Mouse (Mus musculus): Measurements from ENCODE around the gene Praf2. TPM values are rescaled to one million over a fixed set of nuclear protein-coding genes. Genes with fewer than 3 reads are reported as not detected.
"Not testable (repeated sequence)": the region's sequence is repeated elsewhere in the genome, so short reads cannot be mapped to it uniquely, and the experiment has no call there.

Praf2 gene
- total RNA-seq, 2 experiments from 2014 or later: 91.6 to 102 TPM

DNA sequence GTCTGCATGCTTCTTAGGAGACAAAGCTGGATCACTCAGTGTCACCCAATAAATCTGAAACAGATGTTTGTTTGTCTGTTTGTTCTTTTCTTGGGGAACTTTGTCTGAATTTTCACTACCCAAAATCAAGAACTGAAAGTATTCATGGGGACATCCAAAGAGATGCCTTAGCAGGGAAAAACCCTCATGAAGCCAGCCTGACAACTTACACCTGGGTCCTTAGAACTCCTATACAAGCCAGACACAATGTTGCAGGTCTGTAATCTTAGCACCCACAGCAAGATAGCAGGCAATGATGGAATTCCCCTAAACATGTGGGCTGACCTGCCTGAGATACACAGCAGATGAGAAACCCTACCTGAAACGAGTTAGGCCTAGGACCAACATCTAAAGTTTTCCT is 16.7 kb downstream of the Praf2 start:
- TF ChIP-seq CTCF (conservative IDR thresholded peaks at IDR 0.05): no peak
- Histone ChIP-seq H3K27ac (no peak overlapping the region), H3K4me3 (no peak overlapping the region)
- no peak for DNase-seq (ENCODE audit: low spot score in 2 of 2)

DNA sequence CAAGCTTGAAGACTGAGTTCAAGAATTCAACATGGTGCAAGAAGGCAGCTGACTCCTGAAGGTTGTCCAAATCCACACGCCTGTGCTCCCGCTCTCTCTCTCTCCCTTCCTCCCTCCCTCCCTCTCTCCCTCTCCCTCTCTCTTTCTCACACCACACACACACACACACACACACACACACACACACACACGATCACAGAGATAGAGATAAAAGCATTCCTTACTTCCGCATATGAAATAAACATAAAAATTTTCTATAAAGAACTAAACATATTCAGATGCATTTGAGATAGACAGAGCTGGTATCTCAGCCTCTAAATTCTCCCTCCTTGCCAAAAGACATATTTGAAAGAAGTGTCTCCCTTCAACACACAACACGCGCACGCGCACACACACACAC is 17.2 kb downstream of the Praf2 start:
- TF ChIP-seq CTCF (conservative IDR thresholded peaks at IDR 0.05): no peak
- no peak for DNase-seq (ENCODE audit: low spot score in 2 of 2)
- Histone ChIP-seq H3K4me3 (no peak overlapping the region), H3K27ac (no peak overlapping the region)

DNA sequence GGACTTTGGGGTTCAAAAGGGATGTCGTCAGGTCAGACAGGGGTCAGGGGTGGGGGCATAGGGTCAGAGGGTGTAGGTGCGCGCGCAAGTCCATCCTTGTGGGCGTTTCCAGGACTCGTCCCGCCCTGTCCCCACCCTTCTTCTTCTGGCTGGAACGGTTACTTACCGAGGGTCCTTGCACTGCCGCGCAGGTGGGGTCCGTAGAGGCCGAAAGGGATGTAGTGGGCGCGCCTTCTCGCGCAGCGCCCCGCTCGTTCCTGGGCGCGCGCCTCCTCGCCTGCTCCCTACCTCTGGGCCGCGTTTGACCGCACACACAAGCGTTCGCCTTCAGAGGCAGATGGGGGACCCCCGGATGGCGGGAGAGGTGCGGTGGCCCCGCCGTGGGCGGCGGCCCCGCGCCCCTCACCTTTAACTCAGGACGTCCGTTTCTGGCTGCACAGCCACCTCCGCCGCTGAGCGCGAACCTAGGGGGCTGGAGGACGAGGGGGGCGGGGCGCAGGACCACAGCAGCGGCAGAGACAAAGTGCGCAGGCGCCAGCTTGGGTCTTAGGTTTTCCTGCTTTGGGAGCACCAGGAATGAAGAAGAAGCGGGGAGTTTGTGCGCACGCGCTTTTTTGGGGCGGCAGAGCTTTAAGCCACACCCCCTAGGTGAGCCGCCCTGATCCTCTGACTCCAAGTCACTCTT is 22.3 kb downstream of the Praf2 start, which contains the start of gene Ccdc120:
Gene Ccdc120 (minus strand): TSS at position 474 of the 685 bp plus-strand sequence.
- no peak for TF ChIP-seq CTCF (conservative IDR thresholded peaks at IDR 0.05)
- peak; percentile 67 to 74 for DNase-seq (ENCODE audit: low spot score in 2 of 2)
- Histone ChIP-seq H3K4me3 (peak within 1 kb of the TSS; percentile 69), H3K27ac (peak within 1 kb of the TSS; percentile 72)

DNA sequence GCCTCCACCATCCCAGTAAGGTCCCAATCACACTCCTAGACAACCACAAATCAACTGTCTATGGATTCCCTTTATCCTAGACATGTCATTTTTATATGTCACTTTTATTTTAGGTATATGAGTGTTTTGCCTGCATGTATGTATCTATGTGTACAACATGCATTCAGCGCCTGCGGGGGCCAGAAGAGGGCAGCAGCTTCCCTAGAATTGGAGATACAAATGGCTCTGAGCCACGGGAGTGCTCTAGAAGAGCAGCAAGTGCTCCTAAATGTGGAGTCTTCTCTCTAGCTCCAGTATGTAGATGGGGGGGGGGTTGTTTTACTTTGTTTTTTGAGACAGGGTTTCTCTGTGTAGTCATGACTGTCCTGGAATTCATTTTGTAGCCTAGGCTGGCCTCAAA is 25.4 kb downstream of the Praf2 start:
- peak; percentile 62 for TF ChIP-seq CTCF (conservative IDR thresholded peaks at IDR 0.05)
- not testable (repeated sequence) for DNase-seq (ENCODE audit: low spot score in 2 of 2); H3K27ac ChIP-seq; H3K4me3 ChIP-seq

DNA sequence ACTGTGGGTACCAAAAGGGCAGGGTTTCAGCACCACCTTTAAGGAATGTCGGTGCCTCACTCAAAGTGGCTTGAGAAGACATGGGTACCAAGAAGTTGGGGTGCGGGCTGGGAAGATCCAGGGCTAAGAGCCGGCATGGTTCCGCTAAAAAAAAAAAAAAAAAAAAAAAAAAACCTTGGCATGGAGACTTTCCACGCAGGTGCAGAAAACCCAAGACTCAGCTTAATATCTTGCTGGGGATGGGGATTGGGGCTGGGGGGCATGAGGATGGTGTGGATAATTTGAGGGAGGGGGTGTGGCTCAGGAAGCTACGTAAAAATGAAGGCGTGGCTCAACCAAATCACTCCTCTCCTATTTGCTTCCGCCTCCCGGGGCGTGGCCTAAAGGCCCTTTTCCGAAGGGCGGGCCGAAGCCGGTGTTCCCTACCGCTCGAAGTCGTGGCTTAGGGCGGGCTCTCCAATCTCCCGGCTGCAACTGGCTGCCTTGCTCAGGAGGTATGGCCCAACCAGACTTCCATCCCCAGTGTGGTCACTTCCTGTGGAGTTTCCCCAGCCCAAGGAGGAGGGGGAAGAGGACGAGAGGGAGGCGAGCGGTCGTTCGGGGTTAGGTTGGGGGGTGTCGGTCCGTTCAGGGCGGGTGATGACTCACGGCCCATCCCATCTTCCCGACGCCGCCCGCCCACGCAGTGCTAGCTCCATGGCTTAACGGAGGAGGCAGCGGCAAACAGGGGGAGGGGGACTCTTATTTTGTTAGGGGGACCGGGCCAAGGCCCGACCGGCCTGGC is 34.1 kb downstream of the Praf2 start, which contains the start of gene Tfe3:
Gene Tfe3 (plus strand): TSS at position 424 of the 784 bp plus-strand sequence.
- H3K27ac ChIP-seq: peak within 1 kb of the TSS; percentile 83
- H3K4me3 ChIP-seq: peak within 1 kb of the TSS; percentile 73
- no peak for TF ChIP-seq CTCF (conservative IDR thresholded peaks at IDR 0.05)
- peak; percentile 84 to 95 for DNase-seq (ENCODE audit: low spot score in 2 of 2)

DNA sequence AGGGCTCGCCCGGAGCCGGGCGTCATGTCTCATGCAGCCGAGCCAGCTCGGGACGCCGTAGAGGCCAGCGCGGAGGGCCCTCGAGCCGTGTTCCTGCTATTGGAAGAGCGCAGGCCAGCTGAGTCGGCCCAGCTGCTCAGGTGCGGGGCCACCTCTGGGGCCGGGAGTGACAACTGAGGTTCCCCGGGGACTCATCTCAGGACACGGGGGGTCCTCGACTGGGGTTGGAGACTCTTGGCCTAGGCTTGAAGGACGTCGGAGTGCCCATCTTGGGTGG is 34.6 kb downstream of the Praf2 start:
- no peak for DNase-seq (ENCODE audit: low spot score in 2 of 2)
- Histone ChIP-seq H3K4me3 (peak overlapping the region; percentile 73), H3K27ac (peak overlapping the region; percentile 83)
- TF ChIP-seq CTCF (conservative IDR thresholded peaks at IDR 0.05): no peak

DNA sequence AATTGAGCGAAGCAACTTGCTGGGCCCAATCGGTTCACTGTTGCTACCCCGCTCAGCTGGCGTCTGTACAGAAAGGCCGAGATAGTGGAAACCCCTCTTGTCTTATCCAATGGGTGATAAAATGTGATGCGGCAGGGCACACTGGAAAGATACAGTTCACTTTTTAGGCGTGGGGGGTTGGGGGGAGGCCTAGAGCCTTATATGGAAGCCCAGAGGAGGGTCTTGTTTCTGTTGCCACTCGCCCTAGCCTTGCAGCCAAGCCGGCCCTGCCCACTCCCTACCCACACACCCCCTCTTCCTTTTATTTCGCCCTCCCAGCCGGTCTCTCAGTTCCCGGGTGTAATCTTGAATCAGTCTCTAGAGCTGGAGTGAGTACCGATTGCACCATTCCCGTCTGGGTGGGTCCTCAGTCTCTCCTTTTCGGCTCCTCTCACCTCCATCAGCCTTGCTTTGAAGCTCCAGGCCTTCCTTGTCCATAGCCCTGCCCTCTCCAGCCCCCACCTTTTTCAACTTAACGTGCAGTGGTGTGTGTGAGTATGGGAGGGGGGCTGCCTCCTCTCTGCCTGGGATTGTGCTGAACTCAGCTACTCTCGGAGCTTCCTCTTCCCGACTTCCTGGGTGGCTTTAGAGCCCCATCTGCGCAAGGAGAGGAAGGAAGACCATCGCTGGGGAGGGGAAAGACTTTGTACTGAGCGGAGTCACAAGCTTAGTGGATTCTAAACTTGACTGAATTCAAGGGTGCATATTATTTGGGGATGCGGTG is 35.6 kb downstream of the Praf2 start:
- DNase-seq (ENCODE audit: low spot score in 2 of 2): peak in 1 of 2 experiments; percentile 27
- Histone ChIP-seq H3K27ac (peak overlapping the region; percentile 83; the same call in 1 of the 2 replicates), H3K4me3 (peak overlapping the region; percentile 73)
- TF ChIP-seq CTCF (conservative IDR thresholded peaks at IDR 0.05): no peak

DNA sequence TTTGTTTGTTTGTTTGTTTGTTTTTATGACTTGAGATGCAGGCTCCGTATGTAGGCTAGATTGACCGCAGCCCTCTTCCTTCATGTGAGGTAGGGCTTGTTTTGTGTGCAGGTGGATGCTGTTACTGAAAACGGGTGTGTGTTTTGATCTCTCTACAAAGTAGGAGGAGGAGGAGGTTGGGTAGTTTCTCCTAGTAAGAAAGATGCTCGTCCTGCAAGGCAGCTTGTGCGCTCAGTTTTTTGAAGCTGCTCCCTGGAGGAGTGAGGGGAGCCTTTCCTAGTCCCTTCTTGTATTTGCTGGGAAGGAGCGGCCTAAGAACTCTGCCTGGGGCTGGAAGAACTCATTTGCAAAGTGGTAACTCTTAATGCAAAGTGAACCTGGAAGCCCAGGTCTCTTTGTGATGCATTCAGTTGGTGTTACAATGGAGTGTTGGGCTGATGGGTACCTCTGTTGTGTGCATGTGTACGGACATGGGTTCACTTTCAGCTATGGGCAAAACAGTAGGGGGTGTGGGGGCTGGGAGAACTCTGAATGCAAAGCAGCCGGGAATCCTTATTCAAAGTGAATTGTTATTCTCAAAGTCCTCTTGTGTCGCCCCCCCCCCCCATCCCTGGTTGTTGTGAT is 36.5 kb downstream of the Praf2 start:
- H3K4me3 ChIP-seq: peak overlapping the region; percentile 73
- H3K27ac ChIP-seq: no peak overlapping the region
- DNase-seq (ENCODE audit: low spot score in 2 of 2): no peak
- TF ChIP-seq CTCF (conservative IDR thresholded peaks at IDR 0.05): no peak

DNA sequence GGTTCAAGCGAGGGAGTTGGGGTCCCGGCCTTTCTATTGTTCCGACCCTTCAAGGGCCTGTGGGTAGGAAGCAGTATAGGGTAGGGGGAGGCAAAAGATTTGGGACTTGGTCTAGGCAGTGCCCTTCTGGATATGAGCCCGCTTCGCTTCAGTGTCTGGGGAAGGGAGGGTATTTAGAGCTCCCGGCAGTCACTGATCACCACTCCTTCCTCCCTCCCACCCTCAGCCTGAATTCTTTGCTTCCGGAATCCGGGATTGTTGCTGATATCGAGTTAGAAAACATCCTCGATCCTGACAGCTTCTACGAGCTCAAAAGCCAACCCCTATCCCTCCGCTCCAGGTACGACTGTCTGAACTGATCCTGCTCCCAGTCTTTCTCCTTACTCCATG is 37.0 kb downstream of the Praf2 start:
- TF ChIP-seq CTCF (conservative IDR thresholded peaks at IDR 0.05): no peak

DNA sequence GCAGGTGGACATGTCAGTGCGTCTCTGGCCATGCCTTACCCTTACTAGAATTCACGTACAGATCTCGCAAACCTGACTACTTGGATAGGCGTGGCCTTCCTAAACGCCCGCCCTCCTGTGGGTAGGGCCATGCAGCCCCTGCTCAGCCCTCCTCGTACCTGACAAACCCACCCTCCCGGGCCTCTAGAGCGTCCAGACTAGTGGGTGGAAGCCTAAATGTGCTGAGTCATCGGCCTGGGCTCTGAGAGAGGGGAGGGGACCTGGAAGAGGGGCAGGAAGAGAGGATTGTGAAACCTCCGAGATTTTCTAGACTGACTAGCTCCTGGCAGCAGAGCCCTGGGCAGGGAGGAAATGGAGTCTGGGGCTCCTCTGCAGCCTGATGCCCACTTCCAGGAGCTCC is 37.5 kb downstream of the Praf2 start:
- H3K4me3 ChIP-seq: peak overlapping the region; percentile 43
- TF ChIP-seq CTCF (conservative IDR thresholded peaks at IDR 0.05): no peak
- peak in 1 of 2 experiments; percentile 22 for DNase-seq (ENCODE audit: low spot score in 2 of 2)
- 0 out of 2 replicates have a peak overlapping the region, but pooled peaks have one; percentile 46 for H3K27ac ChIP-seq

More for the DNA sequence above, 37.0 kb downstream of the Praf2 start:
- DNase-seq (ENCODE audit: low spot score in 2 of 2): no peak
- Histone ChIP-seq H3K27ac (0 out of 2 replicates have a peak overlapping the region, but pooled peaks have one; percentile 46), H3K4me3 (peak overlapping the region; percentile 43)

DNA sequence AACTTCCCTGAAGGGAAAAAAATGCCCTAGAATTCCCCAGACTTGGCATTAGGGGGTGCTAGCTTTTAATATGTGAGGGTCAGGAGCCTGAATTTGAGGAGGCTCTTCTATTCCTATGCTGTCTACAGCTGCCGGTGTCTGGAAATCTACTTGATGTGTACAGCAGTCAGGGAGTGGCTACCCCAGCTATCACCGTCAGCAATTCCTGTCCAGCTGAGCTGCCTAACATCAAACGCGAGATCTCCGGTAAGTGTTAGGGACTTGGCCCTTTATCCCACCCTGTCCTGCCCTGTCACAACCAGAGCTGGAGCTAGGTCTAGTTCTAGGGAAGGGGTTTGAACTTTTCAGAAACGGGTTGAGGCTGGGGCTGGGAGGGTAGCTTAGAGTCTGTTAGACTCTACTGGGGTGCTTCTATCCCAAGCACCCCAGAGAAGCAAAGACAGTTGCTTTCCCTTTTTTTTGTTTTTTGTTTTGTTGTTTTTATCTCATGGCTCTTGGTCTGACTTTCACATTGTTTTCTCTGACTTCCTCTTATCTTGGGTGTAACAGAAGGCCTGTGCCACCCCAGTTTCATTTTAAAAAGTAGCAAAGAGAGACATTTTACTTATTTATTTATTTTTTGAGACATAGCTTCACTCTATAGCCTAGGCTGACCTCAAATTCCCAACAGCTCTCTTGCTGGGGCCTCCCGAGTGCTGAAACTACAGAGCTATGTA is 41.2 kb downstream of the Praf2 start:
- Histone ChIP-seq H3K4me3 (no peak overlapping the region), H3K27ac (no peak overlapping the region)
- TF ChIP-seq CTCF (conservative IDR thresholded peaks at IDR 0.05): no peak
- no peak for DNase-seq (ENCODE audit: low spot score in 2 of 2)

DNA sequence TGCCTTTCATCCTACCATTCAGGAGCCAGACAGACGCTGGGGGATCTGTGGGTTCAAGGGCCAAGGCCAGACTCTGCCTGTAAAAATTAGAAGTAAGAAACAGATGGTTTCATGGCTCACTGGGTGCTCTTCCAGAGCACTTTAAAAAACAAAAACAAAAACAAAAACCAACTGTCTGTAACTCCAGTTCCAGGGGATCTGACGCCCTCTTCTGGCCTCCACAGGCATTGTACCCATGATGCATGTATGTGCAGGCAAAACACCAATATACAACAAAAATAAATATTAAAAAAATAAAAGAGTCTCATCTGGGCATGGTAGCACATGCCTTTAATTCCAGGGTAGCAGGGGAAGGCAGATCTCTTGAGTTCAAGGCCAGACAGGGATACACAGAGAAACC is 44.5 kb downstream of the Praf2 start:
- no peak for DNase-seq (ENCODE audit: low spot score in 2 of 2)
- no peak overlapping the region for H3K27ac ChIP-seq
- H3K4me3 ChIP-seq: no peak overlapping the region
- TF ChIP-seq CTCF (conservative IDR thresholded peaks at IDR 0.05): peak; percentile 72

Measured in layer of hippocampus, adult 2 months (tissue).